Mouse (Mus musculus) 416B (cell line): ENCODE data around the gene 1700025G04Rik.

Experiments
- DNase-seq: peaks from one replicate; pipeline ENCODE4 v3.0.0; 2011; ENCODE audit warnings: low read depth

1700025G04Rik gene

GRCm38 (mm10) chr1:152076222-152076845 lies 13.6 kb downstream of the 1700025G04Rik start:
- DNase-seq = no peak

GRCm38 (mm10) chr1:152075725-152076124 lies 14.2 kb downstream of the 1700025G04Rik start:
- DNase-seq = no peak

DNA sequence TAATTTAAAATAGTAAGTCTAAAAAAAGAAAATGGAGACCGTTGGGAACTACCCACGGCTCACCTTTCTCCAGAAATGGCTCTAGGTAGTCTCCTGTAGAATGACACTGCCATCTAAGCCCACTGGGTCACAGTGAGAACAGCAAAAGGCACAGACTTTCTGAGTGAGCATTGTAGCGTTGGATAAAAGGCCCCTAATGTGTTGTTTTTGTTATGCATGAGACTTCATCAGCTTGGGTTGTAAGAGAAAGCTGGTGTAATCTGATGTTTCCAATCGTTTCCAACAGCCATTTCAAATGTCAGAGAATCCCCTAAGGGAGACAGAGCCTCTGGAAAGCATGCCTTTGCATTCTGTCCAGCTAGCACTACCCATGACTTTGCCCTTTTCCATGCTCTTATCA lies 19.5 kb downstream of the 1700025G04Rik start:
- no peak for DNase-seq

- no peak for DNase-seq
Observed at GRCm38 (mm10) chr1:152069745-152070144, 20.2 kb downstream of the 1700025G04Rik start.

GRCm38 (mm10) chr1:152067919-152068318 lies 22.0 kb downstream of the 1700025G04Rik start:
- no peak for DNase-seq

- no peak for DNase-seq
Observed at GRCm38 (mm10) chr1:152065527-152065926, 24.4 kb downstream of the 1700025G04Rik start.

- no peak for DNase-seq
Observed at GRCm38 (mm10) chr1:152063357-152064145, 26.4 kb downstream of the 1700025G04Rik start.

GRCm38 (mm10) chr1:152061745-152062144 lies 28.2 kb downstream of the 1700025G04Rik start:
- DNase-seq = no peak

- DNase-seq = no peak
Observed at GRCm38 (mm10) chr1:152060265-152060664, 29.7 kb downstream of the 1700025G04Rik start.

- DNase-seq = peak; percentile 48
Observed at GRCm38 (mm10) chr1:152058776-152059175, 31.1 kb downstream of the 1700025G04Rik start.

DNA sequence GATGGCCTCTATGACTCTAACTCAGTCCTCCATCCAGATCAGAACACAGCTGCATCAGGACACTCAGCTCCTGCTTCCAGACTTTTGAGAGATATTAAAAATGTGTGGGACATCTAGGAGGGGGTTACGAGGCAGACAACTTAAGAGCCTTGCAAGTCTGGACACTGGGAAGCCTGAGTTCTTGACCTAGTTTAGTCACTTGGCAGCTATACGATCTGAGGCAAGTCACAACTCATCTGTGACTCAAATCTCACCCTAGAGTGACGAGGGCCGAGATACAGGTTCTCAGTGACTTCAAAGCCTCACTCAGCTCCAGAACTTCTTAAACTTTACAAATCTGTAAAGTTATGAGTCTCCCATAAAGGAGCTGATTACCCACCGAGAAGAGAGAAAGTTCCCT lies 36.8 kb downstream of the 1700025G04Rik start:
- DNase-seq = no peak

DNA sequence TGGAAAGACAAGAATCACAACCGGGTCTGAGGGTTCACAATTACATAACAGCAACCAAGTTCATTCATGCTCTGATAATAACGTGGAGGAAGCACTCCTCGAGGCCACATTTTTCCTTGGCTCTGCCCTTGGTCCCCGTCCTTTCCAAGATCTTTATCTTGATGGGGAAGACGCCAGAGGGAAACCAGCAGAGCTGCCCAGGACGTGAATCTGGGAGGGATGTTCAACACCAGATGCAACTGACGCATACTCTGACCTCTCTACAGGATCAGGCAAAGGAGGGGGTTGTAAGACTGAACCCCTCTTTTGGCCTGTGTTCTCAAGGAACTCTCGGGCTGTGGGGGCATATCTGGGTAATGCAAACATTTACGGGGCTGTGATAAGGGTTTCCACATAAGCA lies 38.1 kb downstream of the 1700025G04Rik start:
- no peak for DNase-seq

GRCm38 (mm10) chr1:152050037-152050436 lies 39.9 kb downstream of the 1700025G04Rik start:
- peak; percentile 19 for DNase-seq

- DNase-seq = no peak
Observed at GRCm38 (mm10) chr1:152048291-152048690, 41.6 kb downstream of the 1700025G04Rik start.

- no peak for DNase-seq
Observed at GRCm38 (mm10) chr1:152047416-152047815, 42.5 kb downstream of the 1700025G04Rik start.

- DNase-seq = no peak
Observed at GRCm38 (mm10) chr1:152043453-152043852, 46.5 kb downstream of the 1700025G04Rik start.

DNA sequence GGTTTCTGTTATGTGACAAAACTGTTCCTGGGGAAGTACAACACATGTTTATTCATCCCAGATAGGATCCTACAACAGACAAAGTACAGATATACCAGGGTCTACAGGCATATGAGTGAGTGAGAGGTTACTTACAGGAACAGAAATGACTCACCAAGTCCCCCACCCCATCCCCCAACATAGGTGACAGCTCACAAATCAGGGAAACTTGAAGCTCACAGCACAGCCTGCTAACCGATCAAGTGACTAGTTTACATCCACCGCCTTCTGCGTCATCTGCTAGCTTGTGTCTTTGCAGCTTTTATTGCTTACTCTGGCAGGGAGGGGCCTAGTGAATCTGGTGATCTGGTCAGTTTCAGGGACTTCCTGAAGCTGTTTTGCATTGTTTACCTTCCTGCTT lies 47.5 kb downstream of the 1700025G04Rik start:
- peak; percentile 59 for DNase-seq

GRCm38 (mm10) chr1:152041005-152041404 lies 48.9 kb downstream of the 1700025G04Rik start:
- DNase-seq = no peak

DNA sequence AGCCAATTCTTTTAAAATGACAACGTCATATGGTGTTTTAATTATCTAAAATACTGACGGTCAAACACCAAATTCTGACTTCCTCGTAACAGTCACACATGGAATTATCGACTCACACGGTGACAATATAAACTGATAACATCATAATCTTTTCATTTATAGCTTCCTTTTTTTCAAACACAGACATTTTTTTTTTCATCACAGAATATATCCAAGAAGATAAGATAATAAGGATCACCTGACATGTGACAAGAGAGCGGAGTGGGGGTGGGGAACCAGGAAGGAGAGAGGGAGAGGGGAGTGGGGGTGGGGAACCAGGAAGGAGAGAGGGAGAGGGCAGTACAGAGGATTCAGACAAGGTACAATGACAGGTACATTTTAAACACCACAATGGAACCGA lies 49.9 kb downstream of the 1700025G04Rik start:
- peak; percentile 66 for DNase-seq

DNA sequence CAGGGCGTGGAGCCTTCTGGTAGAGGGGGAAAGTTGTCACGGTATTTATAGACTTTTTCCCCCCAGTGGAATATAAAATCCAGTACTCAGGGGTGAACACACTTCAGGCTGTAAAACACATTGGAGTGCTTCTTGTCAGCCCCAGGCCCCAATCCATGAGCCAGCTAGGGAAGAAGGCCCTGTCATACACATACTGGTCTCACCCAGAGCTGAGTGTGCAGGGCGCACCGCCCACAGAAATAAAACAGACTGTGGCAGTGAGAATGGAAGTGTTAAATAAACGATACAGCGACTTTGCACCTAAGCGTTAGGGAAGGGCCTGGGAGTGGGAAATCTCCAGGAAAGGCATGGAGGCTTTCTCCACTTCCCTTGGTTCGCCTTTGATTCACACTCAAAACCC lies 50.3 kb downstream of the 1700025G04Rik start:
- no peak for DNase-seq

GRCm38 (mm10) chr1:152038086-152038485 lies 51.8 kb downstream of the 1700025G04Rik start:
- DNase-seq = no peak

DNA sequence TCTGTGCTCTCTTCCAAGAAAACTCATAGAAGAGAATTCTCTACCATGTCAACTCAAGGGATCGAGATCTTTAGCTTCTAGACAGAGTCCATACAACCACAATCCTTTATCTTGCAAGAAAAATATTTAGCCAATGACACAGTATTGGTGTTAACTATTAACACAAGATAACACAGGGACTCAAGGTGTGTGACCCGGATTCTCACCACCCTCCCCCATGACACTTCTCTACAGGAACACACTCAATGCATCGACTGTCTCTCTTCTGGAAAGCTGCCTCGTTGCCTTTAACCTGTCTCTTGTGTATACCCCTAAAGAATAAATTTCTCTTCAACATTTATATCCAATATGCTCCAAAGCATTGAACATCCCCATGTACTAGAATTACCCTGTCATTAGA lies 52.3 kb downstream of the 1700025G04Rik start:
- no peak for DNase-seq

GRCm38 (mm10) chr1:152034766-152035165 lies 55.2 kb downstream of the 1700025G04Rik start:
- DNase-seq = no peak

DNA sequence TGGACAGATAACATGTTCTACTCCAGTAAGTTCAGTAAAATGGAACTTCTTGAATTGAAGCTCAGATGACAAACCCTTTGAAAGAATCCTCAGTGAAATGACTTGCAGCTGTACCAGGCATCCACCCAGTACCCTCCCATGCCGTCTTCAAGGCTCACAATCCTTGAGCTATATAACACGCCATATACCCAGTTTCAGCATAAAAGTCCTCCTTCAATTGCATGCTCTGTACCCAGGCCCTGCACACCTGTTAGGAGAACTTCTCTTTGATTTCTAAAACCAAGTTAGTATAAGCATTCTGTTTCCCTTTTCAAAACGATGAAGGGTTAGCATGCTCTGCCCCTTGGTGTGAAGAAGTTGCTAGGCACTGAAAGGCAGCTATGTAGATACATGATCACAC lies 56.2 kb downstream of the 1700025G04Rik start:
- no peak for DNase-seq
